Mouse (Mus musculus) urinary bladder, adult 18-20 months (tissue): ENCODE results near the gene Fezf2.
A peak's percentile ranks its signal among the peaks of the same experiment; 100 is the strongest.

Experiments
- DNase-seq, 2 experiments: peaks; one replicate each; pipeline ENCODE4 v3.0.0; 2022; ENCODE audit warnings: low spot score in 2 of 2, mixed read lengths in 2 of 2

The Fezf2 gene

DNA sequence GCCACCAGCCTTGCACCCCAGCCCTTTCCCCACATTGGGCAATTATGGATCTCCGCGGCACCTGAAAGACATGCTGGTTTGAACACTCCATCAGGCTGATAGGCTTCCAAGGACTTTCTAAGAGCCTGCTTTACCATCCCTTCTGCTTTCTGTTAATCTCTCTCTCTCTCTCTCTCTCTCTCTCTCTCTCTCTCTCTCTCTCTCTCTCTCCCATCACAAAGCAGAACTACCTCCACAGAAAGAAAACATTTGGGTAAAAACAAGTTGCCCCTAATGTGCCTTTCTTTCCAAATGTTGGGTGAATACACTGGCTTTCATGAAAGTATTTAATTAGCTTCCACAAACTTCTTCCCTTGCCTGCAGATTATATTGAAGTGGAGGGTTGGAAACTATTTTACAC is at the start of gene Fezf2:
Fezf2 (minus strand) TSS at position 101 of the 400 bp plus-strand sequence.
- no peak for DNase-seq

GRCm38 (mm10) chr14:12397561-12397960 is 49.6 kb upstream of the Fezf2 start:
- no peak for DNase-seq

DNA sequence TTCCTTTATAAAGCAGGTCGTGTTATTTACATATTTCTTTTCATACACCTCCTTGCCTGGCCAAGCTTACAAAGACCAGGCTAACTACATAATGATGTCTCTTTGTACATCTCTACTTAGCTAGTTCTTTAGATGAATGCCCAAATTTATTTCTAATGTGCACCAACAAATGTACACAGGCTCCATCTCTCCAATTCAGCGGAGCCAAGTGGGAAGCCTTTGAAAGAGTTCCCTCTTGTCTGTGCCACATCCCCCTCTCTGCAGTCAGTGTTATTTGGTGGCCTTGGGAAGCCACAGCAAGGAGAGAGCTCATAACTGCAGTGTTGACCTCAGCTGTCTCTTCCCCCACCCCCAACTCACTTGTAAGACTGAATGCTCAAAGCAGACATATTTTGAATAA is 46.3 kb upstream of the Fezf2 start:
- DNase-seq: no peak

DNA sequence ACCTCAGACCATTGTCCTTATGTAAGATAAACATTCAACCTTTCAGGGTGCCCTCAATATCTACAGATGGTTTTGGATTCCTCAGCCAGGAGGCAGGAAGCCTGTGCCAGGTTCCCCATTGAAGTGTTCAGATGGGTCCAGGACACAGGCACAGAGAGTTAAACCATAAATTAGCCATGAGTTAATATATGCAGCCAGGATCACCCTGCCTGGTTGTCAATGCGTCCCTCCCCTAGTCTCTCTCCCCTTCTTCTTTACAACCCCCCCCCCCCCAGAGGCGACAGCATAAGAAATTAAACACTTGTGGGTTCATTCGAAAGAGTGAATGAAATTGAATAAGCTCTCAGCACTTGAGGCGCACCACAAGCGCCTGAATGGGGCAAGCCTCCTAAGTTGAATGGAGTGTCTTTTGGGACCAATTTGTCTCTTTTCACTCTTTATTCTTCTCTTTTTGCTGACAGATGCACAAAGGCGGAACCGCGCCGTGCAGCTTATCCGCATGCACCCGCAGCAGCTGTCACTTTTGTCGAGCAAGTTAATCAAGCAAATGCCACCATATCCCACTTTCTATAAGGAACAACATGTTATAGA is 45.4 kb upstream of the Fezf2 start:
- DNase-seq: no peak

- peak; percentile 1 for DNase-seq
These were observed 43.2 kb upstream of the Fezf2 start for GRCm38 (mm10) chr14:12391167-12391566.

DNA sequence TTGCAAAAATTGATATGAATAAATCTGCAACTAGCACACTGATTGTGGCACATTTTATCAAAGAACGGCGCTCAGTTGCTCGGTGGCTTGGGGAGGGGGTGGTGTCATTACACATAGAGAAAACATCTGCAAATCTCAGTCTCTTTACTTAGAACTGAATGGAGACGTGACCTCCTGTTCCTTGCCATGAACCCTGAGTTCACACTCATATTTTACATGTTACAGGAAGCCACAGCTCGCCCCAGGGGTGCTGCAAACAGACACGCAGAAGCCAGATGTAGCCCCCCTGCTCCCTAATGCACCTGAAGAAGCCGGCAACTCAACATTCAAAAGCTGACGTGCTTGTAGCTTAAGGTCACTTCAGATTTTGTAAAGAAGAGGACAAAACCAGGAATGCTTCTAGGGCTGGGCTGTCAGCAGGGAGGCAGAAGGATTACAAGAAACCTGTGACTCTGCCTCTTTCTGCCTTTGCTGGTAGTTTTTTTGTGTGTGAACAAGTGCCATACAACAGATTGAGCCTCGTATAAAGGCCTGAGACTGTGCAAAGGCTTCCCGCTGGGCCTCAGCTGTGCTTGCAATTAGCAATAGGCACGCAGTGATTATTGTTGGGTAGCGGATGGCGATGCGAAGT is 40.9 kb upstream of the Fezf2 start:
- no peak for DNase-seq

DNA sequence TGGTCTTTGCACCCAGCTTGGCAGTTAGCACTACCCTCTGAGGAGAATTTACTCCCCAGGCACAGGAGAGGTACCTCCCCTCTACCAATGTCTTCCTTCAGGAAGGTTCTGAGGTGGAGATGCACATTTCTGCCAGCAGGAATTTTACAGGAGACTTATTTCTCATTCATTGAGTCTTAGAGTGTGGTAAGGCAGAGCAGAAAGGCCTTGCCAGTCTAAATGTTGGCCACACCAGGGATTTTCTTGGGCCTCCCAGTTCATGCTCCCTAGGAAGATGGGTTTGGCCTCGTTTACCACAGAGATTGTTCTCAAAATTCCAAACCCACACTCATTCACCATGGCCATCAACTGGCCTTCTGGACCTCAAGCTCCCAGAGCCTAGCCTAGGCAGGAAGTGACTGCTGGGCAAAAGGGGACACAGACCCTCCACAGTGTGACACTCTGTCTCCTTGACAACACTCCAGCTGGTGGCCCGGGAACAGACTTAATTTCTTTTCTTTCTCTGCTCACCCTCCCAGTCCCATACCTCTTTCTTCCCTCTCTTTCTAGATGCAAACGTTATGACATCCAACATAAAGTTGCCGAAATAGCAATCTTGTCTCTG is 40.3 kb upstream of the Fezf2 start:
- DNase-seq: no peak

DNA sequence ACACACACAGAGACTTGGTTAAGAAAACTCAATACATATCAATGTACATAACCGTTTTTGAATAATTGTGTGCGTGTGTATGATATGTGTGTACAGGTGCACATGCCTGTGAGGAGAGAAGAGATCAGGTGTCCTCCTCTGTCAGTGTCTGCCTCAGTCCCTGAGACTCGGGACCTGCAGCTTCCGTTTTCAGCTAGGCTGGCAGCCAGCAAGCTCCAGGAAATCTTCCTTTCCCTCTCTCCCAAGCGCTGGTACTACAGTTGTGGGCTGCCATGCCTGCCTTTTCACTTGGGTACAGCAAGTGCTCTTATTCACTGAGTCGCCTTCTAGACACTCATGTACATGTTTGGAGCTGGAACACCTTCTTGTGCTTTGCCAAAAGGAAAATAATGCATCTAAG is 39.2 kb upstream of the Fezf2 start:
- DNase-seq: no peak

GRCm38 (mm10) chr14:12377883-12378282 is 29.9 kb upstream of the Fezf2 start:
- no peak for DNase-seq

- DNase-seq: no peak
These were observed 29.3 kb upstream of the Fezf2 start for GRCm38 (mm10) chr14:12377289-12377688.

DNA sequence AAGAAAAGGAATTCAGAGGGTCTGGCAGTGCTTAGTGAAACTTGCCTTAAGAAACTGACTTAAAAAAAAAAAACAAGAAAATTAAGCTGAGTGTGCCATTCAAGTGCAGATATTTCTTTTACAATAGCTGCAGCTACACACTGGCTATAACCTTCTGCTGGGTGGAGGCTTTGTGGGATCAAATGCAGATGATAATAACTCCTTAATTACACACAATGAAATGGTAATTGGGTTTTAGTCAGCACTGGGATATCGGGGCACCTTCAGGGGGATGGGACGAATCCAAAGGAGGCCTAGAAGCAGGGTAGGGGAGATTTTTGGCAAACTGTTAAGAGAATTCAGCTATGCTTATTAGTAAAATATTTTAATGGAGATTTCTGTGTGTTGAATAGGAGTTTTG is 27.5 kb upstream of the Fezf2 start:
- DNase-seq: no peak

DNA sequence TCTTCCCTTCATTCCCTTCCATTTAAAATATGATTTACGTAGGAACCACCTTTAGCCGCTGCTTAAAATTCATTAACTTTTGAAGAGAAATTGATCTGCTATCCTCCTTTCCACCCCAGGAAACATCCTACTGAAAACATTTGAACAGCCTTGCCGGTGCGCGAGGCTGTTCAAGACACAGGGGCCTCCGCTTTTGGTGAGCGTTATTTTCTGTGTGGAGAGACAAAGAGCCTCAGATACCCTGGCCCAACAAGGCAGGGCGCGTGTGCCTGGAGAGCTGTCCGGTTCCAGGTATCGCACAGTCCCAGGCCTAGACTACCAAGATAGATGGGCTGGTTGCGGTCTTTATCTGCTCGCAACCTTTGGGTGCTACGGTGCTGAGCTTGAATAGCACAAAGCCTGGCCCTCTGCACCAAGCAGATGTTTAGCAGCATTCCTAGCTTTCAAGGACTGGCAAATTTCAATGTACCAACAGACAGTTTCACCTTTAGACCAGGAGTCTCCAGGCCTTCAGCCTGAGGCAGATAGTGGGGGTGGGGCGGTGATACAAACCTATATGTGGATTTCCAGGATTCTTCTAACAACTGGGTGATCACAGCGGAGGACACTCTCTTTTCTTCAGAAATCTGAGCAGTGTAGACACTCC is 2.4 kb upstream of the Fezf2 start:
- no peak for DNase-seq

DNA sequence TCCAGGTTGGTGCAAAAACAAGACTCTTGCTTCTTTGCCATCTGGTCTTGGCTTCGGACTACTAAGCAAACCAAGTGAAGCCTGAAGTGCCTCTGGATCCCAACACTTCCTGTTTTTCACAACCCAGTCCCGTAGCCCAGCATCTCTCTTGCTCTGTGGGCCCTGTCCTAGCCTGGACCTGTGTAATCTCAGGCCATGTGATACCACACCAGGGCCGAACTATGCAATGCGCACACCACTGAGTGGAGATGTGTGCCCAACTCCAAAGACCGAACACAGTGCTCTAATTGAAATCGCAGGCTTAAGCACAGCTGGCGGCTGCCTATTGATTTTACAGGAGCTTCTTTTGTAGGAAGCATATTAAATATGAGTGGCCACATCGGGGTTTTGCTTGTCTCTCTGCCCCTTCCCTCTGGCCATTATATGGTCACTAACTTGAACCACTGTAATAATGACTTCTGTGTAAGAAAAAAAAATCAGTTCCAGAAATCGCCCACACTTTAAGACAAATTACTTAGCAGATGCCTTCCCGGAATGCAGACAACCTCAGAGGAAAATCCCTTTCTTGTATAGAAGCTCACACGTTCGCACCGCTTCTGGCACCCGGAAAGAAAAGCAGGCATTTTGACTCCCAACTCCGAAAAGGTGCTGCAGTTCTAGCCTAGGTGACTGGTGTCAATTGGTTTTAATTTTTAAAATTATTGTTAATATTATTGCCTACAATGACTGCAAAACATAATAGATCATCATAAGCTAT is 1.5 kb upstream of the Fezf2 start:
- no peak for DNase-seq

DNA sequence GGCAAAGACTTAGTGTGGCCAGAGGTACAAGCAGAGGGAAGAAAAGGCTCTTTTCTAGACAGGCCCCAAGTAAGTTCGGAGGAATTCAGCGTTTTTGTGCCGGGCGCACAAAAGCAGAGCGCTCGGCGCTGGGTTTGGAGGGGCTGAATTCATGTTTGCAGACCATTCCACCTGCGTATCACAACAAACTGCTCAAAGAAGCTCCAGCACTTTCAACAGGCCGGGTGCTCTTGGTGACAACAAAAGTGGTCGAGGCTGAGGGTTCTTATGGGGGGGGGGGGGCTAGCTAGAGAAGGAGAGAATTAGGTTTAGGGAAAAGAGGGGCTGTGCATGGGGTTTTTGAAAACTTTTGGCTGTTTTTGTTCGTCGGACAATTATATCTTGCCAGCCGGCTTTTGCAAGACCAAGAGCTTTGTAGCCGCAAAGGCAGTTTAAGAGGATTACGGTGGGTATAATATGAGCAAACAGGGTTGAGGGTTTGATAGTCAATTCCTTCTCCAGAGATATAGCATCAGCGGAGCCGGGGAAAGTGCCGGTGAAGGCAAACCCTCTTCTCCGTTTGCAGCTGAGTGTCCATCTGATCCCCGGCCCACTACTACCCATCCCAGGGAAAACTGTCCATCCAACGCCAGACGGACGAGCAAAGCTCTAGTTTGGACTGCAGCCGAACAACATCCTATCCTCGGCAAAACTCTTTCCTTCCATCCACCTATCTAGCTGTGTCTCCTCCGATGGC is 956 bp downstream of the Fezf2 start:
- DNase-seq: no peak

- no peak for DNase-seq
These were observed 1.8 kb downstream of the Fezf2 start for GRCm38 (mm10) chr14:12346011-12346864.

DNA sequence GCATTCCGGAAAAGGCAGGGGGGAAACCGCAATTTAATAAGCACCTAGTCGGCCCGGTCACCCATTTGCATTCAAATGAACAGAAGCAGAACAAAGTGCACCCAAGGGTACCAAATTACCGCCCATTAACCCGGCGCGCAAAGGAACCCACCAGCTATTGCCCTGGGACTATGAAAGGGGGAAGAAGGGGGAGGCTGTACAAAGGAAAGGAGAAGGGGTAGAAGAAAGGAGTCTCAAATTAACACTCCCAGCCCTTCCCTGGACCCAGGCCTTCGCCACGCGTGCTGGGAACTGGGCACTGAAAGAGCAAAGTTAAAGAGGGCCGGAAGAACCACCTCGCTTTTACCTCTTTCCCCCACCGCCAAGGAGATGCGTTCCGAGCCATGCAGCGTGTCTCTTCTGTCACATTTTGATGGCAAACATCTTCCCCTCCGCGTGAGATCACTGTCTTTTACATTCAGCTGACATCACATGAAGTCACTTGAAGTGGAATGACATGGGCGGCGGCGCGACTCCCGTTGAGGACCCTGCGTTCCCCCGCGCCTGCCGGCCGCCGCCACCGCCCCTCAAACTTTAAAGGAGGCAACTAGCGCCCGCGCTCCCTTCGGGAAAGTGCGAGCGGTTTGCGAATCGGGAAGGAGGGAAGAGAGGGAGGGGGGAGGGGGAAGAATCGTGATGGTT is 2.6 kb downstream of the Fezf2 start:
- no peak for DNase-seq

- no peak for DNase-seq
These were observed 3.2 kb downstream of the Fezf2 start for GRCm38 (mm10) chr14:12344746-12345240.

DNA sequence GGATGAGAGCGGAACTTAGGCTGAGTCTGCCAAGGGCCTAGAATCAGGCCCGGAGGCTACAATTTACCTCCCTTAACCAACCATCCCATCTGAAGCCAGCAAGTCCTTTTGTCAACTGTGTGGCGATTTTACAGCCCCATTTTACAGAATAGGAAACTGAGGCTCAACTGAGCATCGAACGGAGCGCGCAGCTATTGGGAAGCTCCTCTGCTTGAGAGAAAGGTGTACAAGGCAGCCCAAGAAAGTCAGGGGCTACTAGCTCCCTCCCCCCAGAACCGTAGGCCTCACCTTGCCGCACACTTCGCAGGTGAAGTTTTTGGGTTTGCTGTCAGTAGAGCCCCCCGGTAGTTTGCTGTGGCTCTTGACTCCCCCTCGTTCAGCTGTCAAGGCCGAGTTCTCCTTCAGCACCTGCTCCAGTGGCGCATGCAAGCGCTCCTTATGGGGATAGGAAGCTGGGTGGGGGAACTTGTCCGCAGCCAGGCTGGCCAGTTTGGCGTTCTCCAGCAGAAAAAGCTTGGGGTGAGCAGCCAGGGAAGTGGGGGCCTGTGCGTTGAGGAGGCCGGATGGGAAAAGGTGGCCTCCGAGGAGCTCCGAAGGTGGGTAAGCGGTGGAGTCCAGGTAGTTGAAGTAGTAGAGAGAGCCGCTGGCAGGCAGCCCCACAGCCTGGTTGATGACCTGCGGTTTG is 3.8 kb downstream of the Fezf2 start:
- no peak for DNase-seq

DNA sequence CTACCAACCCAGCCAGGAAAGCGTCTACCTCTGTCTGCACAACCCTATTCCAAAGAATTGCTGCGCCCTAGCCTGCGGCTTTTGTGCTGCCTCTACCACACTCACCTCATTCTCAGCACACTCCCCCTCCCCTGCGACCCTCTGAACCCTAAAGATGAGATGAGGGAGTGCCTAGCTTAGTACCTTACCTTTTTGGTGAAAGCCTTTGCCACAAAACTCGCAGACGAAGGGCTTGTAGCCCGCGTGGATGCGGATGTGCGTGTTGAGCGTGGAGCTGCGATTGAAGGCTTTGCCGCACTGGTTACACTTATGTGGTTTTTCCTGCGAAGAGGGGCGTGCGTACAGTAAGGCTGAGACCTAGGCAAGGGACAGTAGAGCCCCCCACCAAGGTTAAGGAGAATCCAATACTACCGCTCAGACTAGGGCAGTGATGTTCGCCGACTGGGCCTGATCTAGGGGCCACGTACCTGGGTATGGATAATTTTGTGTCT is 4.5 kb downstream of the Fezf2 start:
- DNase-seq: no peak
